Mouse (Mus musculus) lung, postnatal 0 days (tissue): ENCODE data around the gene Crocc.

Source experiments
- CTCF ChIP-seq: IDR thresholded peaks from 2 replicates; pipeline ENCODE4 v1.5.1; 2016; ENCODE audit warnings: antibody characterized with exemption, mild to moderate bottlenecking
- EP300 ChIP-seq: IDR thresholded peaks from 2 replicates; pipeline ENCODE4 v1.6.1; 2016; ENCODE audit warnings: antibody characterized with exemption, mild to moderate bottlenecking, control low read depth

GRCm38 (mm10) chr4:141008028-141008427 is 52.3 kb downstream of the Crocc start:
- TF ChIP-seq CTCF, result peak; percentile 30; the same call in 1 of the 2 replicates
- TF ChIP-seq EP300, result peak; percentile 93
